Mouse (Mus musculus) lung, postnatal 0 days (tissue): ENCODE measurements around the gene Park7.

Source experiments
- CTCF ChIP-seq: IDR thresholded peaks from 2 replicates; pipeline ENCODE4 v1.5.1; 2016; ENCODE audit warnings: antibody characterized with exemption, mild to moderate bottlenecking
- EP300 ChIP-seq: IDR thresholded peaks from 2 replicates; pipeline ENCODE4 v1.6.1; 2016; ENCODE audit warnings: antibody characterized with exemption, mild to moderate bottlenecking, control low read depth

- TF ChIP-seq CTCF (no peak), EP300 (no peak)
Observed at GRCm38 (mm10) chr4:150882632-150883031, 31.6 kb downstream of the Park7 start.
